Comparison of ENCODE assay signal across 9 mouse cellular contexts in genomic region chr13:54757093-54757830, GRCm38 (mm10). TPM values are rescaled to one million over a fixed set of nuclear protein-coding genes. Genes with fewer than 3 reads are reported as not detected.
A peak's percentile ranks its signal among the peaks of the same experiment; 100 is the strongest.
DNase-seq lines count a peak whose midpoint lies in the region; ATAC-seq and TF ChIP-seq lines count a peak whose summit lies in the region.
"Had no signal": no experiment of that assay in that cellular context is flagged by ENCODE, and none has a peak within 500 bp of the region (broad histone marks: within the 10 kb centered on the region; RNA-seq: fewer than 3 reads in every experiment).

No protein-coding gene starts in this region.

- H3K27me3 ChIP-seq in lung, embryonic 14.5 days (ENCODE audit: insufficient read depth, low read length) = peaks cover 20% of the 10 kb centered on the region
- peaks cover 36% of the 10 kb centered on the region for H3K27me3 ChIP-seq in intestine, embryonic 14.5 days (replicated peaks; ENCODE audit: control insufficient read depth, insufficient read depth, low read length)

- no peak for TF ChIP-seq POLR2A in olfactory bulb, adult 2 months (IDR thresholded peaks at IDR 0.05; ENCODE audit: insufficient read depth, low read depth, low read length)

- H3K4me1 ChIP-seq in lung, embryonic 14.5 days (ENCODE audit: insufficient read depth) = peaks cover 3% of the 10 kb centered on the region; the same call in 1 of the 2 replicates
- 0 out of 2 replicates have a peak, but pooled peaks cover 3% of the 10 kb centered on the region for H3K4me1 ChIP-seq in intestine, embryonic 14.5 days (replicated peaks; ENCODE audit: control insufficient read depth, insufficient read depth, low read length)
- H3K4me1 ChIP-seq in olfactory bulb, adult 2 months (ENCODE audit: control insufficient read depth, insufficient read depth, low read length) = peaks cover 64% of the 10 kb centered on the region

- 36% methylated on average over 10 of the region's 10 CpGs for WGBS in lung, embryonic 14.5 days
- 48% methylated on average over 10 of the region's 10 CpGs for WGBS in intestine, embryonic 14.5 days
- WGBS in olfactory bulb, adult 2 months = 13% methylated on average over 10 of the region's 10 CpGs

- H3K36me3 ChIP-seq in lung, embryonic 14.5 days (ENCODE audit: insufficient read depth) = no peaks in the 10 kb centered on the region
- H3K36me3 ChIP-seq in intestine, embryonic 14.5 days (ENCODE audit: control insufficient read depth, insufficient read depth, low read length) = no peaks in the 10 kb centered on the region

- no peak for TF ChIP-seq CTCF in lung, embryonic 14.5 days (IDR thresholded peaks at IDR 0.05; ENCODE audit: low read depth)
- no peak for TF ChIP-seq CTCF in olfactory bulb, adult 2 months (IDR thresholded peaks at IDR 0.05; ENCODE audit: insufficient read depth, low read depth, low read length)

- no peak overlapping the region for H3K9ac ChIP-seq in lung, embryonic 14.5 days
- no peak overlapping the region for H3K9ac ChIP-seq in intestine, embryonic 14.5 days (ENCODE audit: low read length)

- H3K9me3 ChIP-seq in lung, embryonic 14.5 days (ENCODE audit: low read depth, low read length) = no peaks in the 10 kb centered on the region
- H3K9me3 ChIP-seq in intestine, embryonic 14.5 days (ENCODE audit: control insufficient read depth, low read length) = no peaks in the 10 kb centered on the region

- no peak overlapping the region for H3K27ac ChIP-seq in lung, embryonic 14.5 days (ENCODE audit: low read depth)
- no peak overlapping the region for H3K27ac ChIP-seq in intestine, embryonic 14.5 days (ENCODE audit: low read depth)
- H3K27ac ChIP-seq in olfactory bulb, adult 2 months (ENCODE audit: insufficient read depth, low read depth, low read length) = peak overlapping the region; percentile 94

- H3K4me2 ChIP-seq in lung, embryonic 14.5 days = peak overlapping the region; percentile 63
- H3K4me2 ChIP-seq in intestine, embryonic 14.5 days (ENCODE audit: low read length) = peak overlapping the region; percentile 55

- ATAC-seq in lung, embryonic 14.5 days (ENCODE audit: insufficient read depth) = no peak
- ATAC-seq in intestine, embryonic 14.5 days (replicated peaks; ENCODE audit: low FRiP score, low TSS enrichment, low read depth) = no peak
- ATAC-seq in granulocyte monocyte progenitor cell, adult 5-6 weeks (replicated peaks; ENCODE audit: poor library complexity, severe bottlenecking) = no peak

- no peak for DNase-seq in lung, embryonic 14.5 days
- no peak for DNase-seq in lung, postnatal 25 days (ENCODE audit: low spot score)
- peak; percentile 71 to 83 for DNase-seq in cerebellum, postnatal 36 days
- no peak for DNase-seq in intestine, embryonic 14.5 days (ENCODE audit: low spot score)
- no peak for DNase-seq in embryo, embryonic 9.5 days (ENCODE audit: extremely low spot score)
- no peak for DNase-seq in embryo, embryonic 10 days (ENCODE audit: low spot score)
- DNase-seq: gastrocnemius, postnatal 25 days had no signal

- H3K4me3 ChIP-seq in lung, embryonic 14.5 days (ENCODE audit: low read depth, low read length) = peak overlapping the region; percentile 28
- peak overlapping the region; percentile 31 for H3K4me3 ChIP-seq in intestine, embryonic 14.5 days (ENCODE audit: low read depth, low read length)
- H3K4me3 ChIP-seq in olfactory bulb, adult 2 months (ENCODE audit: insufficient read depth, low read depth, low read length) = peak overlapping the region; percentile 45

RNA-seq across cellular contexts. Expression of gene Gprin1, which starts 7.6 kb away (rescaled TPM):
- polyA plus RNA-seq in lung, embryonic 14.5 days (2014; fragmentation: Nextera tagmentation; extraction: Ambion mirVana) = 0.34 and 0.53 TPM in 2 replicates
- polyA plus RNA-seq in intestine, embryonic 14.5 days (2014; fragmentation: Nextera tagmentation; extraction: Ambion mirVana) = 0.60 and 0.81 TPM in 2 replicates
- polyA plus RNA-seq in olfactory bulb, adult 2 months (2012; ENCODE audit: insufficient read depth, insufficient read length, low replicate concordance, missing spikeins) = not detected in 2 replicates
- not detected in 2 replicates for total RNA-seq in granulocyte monocyte progenitor cell, adult 5-6 weeks (2014; fragmentation: Nextera tagmentation)
- not detected in 2 replicates for total RNA-seq in granulocyte monocyte progenitor cell, adult 5-6 weeks (2017)
- total RNA-seq: gastrocnemius, postnatal 25 days had no signal

RNA-seq across cellular contexts. Expression of gene Sncb, which starts 9.1 kb away (rescaled TPM):
- polyA plus RNA-seq in lung, embryonic 14.5 days (2014; fragmentation: Nextera tagmentation; extraction: Ambion mirVana) = not detected in 2 replicates
- 0.18 and 0.43 TPM in 2 replicates for polyA plus RNA-seq in intestine, embryonic 14.5 days (2014; fragmentation: Nextera tagmentation; extraction: Ambion mirVana)
- polyA plus RNA-seq in olfactory bulb, adult 2 months (2012; ENCODE audit: insufficient read depth, insufficient read length, low replicate concordance, missing spikeins) = not detected in 2 replicates
- total RNA-seq in granulocyte monocyte progenitor cell, adult 5-6 weeks (2014; fragmentation: Nextera tagmentation) = not detected in 2 replicates
- not detected in 2 replicates for total RNA-seq in granulocyte monocyte progenitor cell, adult 5-6 weeks (2017)
- total RNA-seq: gastrocnemius, postnatal 25 days had no signal

RNA-seq across cellular contexts. Expression of gene Eif4e1b, which starts 26.5 kb away (rescaled TPM):
- polyA plus RNA-seq in lung, embryonic 14.5 days (2014; fragmentation: Nextera tagmentation; extraction: Ambion mirVana) = not detected in 2 replicates
- polyA plus RNA-seq in intestine, embryonic 14.5 days (2014; fragmentation: Nextera tagmentation; extraction: Ambion mirVana) = not detected in 2 replicates
- polyA plus RNA-seq in olfactory bulb, adult 2 months (2012; ENCODE audit: insufficient read depth, insufficient read length, low replicate concordance, missing spikeins) = not detected in 2 replicates
- not detected in 2 replicates for total RNA-seq in granulocyte monocyte progenitor cell, adult 5-6 weeks (2014; fragmentation: Nextera tagmentation)
- total RNA-seq in granulocyte monocyte progenitor cell, adult 5-6 weeks (2017) = not detected in 2 replicates
- total RNA-seq: gastrocnemius, postnatal 25 days had no signal

RNA-seq across cellular contexts. Expression of gene Tspan17, which starts 31.9 kb away (rescaled TPM):
- polyA plus RNA-seq in lung, embryonic 14.5 days (2014; fragmentation: Nextera tagmentation; extraction: Ambion mirVana) = 6.5 and 8.7 TPM in 2 replicates
- polyA plus RNA-seq in intestine, embryonic 14.5 days (2014; fragmentation: Nextera tagmentation; extraction: Ambion mirVana) = 9.4 and 10.0 TPM in 2 replicates
- polyA plus RNA-seq in olfactory bulb, adult 2 months (2012; ENCODE audit: insufficient read depth, insufficient read length, low replicate concordance, missing spikeins) = not detected in 2 replicates
- 1.4 and 5.6 TPM in 2 replicates for total RNA-seq in granulocyte monocyte progenitor cell, adult 5-6 weeks (2014; fragmentation: Nextera tagmentation)
- total RNA-seq in granulocyte monocyte progenitor cell, adult 5-6 weeks (2017) = 0.31 TPM in 1 of 2 replicates, not detected in the other

RNA-seq across cellular contexts. Expression of gene Cdhr2, which starts 56.0 kb away (rescaled TPM):
- polyA plus RNA-seq in lung, embryonic 14.5 days (2014; fragmentation: Nextera tagmentation; extraction: Ambion mirVana) = 0.04 TPM in 1 of 2 replicates, not detected in the other
- polyA plus RNA-seq in intestine, embryonic 14.5 days (2014; fragmentation: Nextera tagmentation; extraction: Ambion mirVana) = 8.9 and 11.8 TPM in 2 replicates
- polyA plus RNA-seq in olfactory bulb, adult 2 months (2012; ENCODE audit: insufficient read depth, insufficient read length, low replicate concordance, missing spikeins) = not detected in 2 replicates
- total RNA-seq in granulocyte monocyte progenitor cell, adult 5-6 weeks (2014; fragmentation: Nextera tagmentation) = not detected in 2 replicates
- total RNA-seq in granulocyte monocyte progenitor cell, adult 5-6 weeks (2017) = not detected in 2 replicates
- total RNA-seq: gastrocnemius, postnatal 25 days had no signal

Comparison
In these comparisons a context has a peak if more than half of its experiments do, and no peak if none do; other contexts are left out.
1. DNase-seq: peak in cerebellum, postnatal 36 days (2 of 2); none in lung, embryonic 14.5 days (single experiment), lung, postnatal 25 days (single experiment), intestine, embryonic 14.5 days (single experiment), embryo, embryonic 9.5 days (single experiment) and embryo, embryonic 10 days (single experiment).
2. Peak in every context shown above with its lines, with median percentiles within 50 percentile points of each other: H3K4me3 ChIP-seq.